Comparison of ENCODE assay signal across 18 mouse cellular contexts in the genomic region with DNA sequence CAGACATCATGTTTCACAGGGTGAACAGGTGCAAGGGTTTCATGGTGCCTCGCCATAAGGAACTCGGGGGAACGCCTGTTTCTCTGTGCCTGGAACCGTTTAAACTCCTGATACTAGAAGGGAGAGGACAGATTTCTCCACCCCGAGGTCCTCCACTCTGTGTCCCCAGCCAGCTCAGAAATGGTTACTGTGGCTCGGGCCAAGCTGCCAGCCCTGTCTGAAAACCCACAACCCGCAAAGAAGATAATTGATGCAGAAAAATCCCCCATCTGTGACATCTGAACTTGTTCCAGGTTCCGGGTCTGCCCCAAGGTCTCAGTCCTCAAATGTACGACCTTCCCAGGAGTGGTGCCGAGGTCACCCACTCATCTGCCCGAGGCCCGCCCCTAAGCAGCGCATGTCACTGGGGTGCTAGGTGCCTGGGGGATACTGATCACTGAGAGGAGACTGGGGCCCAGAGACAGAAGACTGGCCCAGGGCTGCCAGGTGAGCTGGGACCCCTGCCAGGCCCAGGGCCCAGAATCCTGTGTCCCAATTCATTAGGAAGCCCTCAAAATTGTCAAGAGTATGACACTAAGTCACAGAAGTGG.
A peak's percentile ranks its signal among the peaks of the same experiment; 100 is the strongest.
DNase-seq lines count a peak whose midpoint lies in the region; TF ChIP-seq lines count a peak whose summit lies in the region.
"Had no signal": no experiment of that assay in that cellular context is flagged by ENCODE, and none has a peak within 500 bp of the region (broad histone marks: within the 10 kb centered on the region; RNA-seq: fewer than 3 reads in every experiment).

No protein-coding gene starts in this region.

- H3K79me2 ChIP-seq in CH12.LX (replicated peaks; ENCODE audit: control insufficient read depth, extremely low read depth, insufficient read depth, poor library complexity, severe bottlenecking): no peaks in the 10 kb centered on the region

- TF ChIP-seq RAD21 in CH12.LX (IDR thresholded peaks at IDR 0.05; ENCODE audit: low read depth, low read length): no peak

- H3K9me3 ChIP-seq in CH12.LX (replicated peaks; ENCODE audit: low read length): no peaks in the 10 kb centered on the region
- H3K9me3 ChIP-seq: embryonic facial prominence, embryonic 10.5 days; limb, embryonic 10.5 days; stomach, embryonic 15.5 days had no signal

- no peak overlapping the region for H3K4me2 ChIP-seq in CH12.LX (ENCODE audit: insufficient read depth, low read depth, poor library complexity, severe bottlenecking)
- H3K4me2 ChIP-seq: forebrain, embryonic 13.5 days; stomach, embryonic 15.5 days had no signal

- no peak overlapping the region for H3K4me3 ChIP-seq in CH12.LX (replicated peaks in 1 of 3; ENCODE audit: low read depth in 2 of 3, low read length in 2 of 3, poor library complexity in 1 of 3)
- H3K4me3 ChIP-seq: embryonic facial prominence, embryonic 10.5 days; forebrain, embryonic 13.5 days; heart, adult 2 months; limb, embryonic 10.5 days; stomach, embryonic 15.5 days had no signal

- no peaks in the 10 kb centered on the region for H3K36me3 ChIP-seq in CH12.LX (replicated peaks in 1 of 2; ENCODE audit: control insufficient read depth in 1 of 2, insufficient read depth in 1 of 2, low read length in 1 of 2)
- H3K36me3 ChIP-seq: embryonic facial prominence, embryonic 10.5 days; limb, embryonic 10.5 days; stomach, embryonic 15.5 days had no signal

- TF ChIP-seq CTCF in CH12.LX (conservative IDR thresholded peaks at IDR 0.05 in 1 of 2, IDR thresholded peaks at IDR 0.05 in 1 of 2; ENCODE audit: low read depth in 2 of 2, low read length in 2 of 2): no peak

- H3K27ac ChIP-seq in CH12.LX (ENCODE audit: insufficient read depth, low read depth): no peak overlapping the region
- H3K27ac ChIP-seq: embryonic facial prominence, embryonic 10.5 days; forebrain, embryonic 13.5 days; heart, adult 2 months; limb, embryonic 10.5 days; stomach, embryonic 15.5 days had no signal

- H3K9ac ChIP-seq in CH12.LX (ENCODE audit: insufficient read depth, low read depth): no peak overlapping the region
- H3K9ac ChIP-seq: forebrain, embryonic 13.5 days; liver, postnatal 0 days; stomach, embryonic 15.5 days had no signal

- no peaks in the 10 kb centered on the region for H3K27me3 ChIP-seq in CH12.LX (replicated peaks)
- H3K27me3 ChIP-seq: forebrain, embryonic 13.5 days; stomach, embryonic 15.5 days had no signal

- no peak for TF ChIP-seq POLR2A in CH12.LX (IDR thresholded peaks at IDR 0.05; ENCODE audit: low read depth, low read length)

- 0 out of 2 replicates have a peak, but pooled peaks have one; percentile 24 for TF ChIP-seq EP300 in CH12.LX (IDR thresholded peaks at IDR 0.05; ENCODE audit: low read length)

- in situ Hi-C loops in CH12.LX (cut with MboI; ENCODE audit: low pct_ligation_motif_present, low pct_unique_long_range_greater_than_20kb, low sequenced_read_pairs): no loop called here

- peaks cover 13 to 19% of the 10 kb centered on the region in 2 experiments for H3K4me1 ChIP-seq in CH12.LX (ENCODE audit: control insufficient read depth in 1 of 2, insufficient read depth in 2 of 2)
- H3K4me1 ChIP-seq: forebrain, embryonic 13.5 days; stomach, embryonic 15.5 days had no signal

- dilution Hi-C loops in CH12.LX (cut with MboI; ENCODE audit: extremely low pct_ligation_motif_present, extremely low pct_unique_long_range_greater_than_20kb, low sequenced_read_pairs): no loop called here

- peak; percentile 18 to 85 for DNase-seq in adrenal gland, adult (ENCODE audit: inconsistent age in 2 of 2, low spot score in 1 of 2)
- DNase-seq in adrenal gland, postnatal 4 days (ENCODE audit: low spot score in 2 of 2): no peak
- DNase-seq in CH12.LX (ENCODE audit: extremely low read depth): no peak
- peak; percentile 53 to 73 for DNase-seq in adrenal gland, postnatal 36 days
- peak; percentile 51 for DNase-seq in cerebellum, adult 9-11 months
- DNase-seq in kidney, adult 9 months: no peak
- no peak for DNase-seq in testis, postnatal 10 days (ENCODE audit: low spot score)
- DNase-seq in kidney, postnatal 14 days: no peak
- DNase-seq: heart, adult 2 months; heart, postnatal 4 days; liver, postnatal 0 days; lung, postnatal 14 days; retina, postnatal 1 day; thymus, adult 2 months had no signal

TF ChIP-seq in CH12.LX, 34 proteins besides CTCF, POLR2A, EP300 and RAD21:
- TF ChIP-seq JUN (IDR thresholded peaks at IDR 0.05; ENCODE audit: insufficient read depth, low read depth, low read length) (no peak), IRF4 (IDR thresholded peaks at IDR 0.05; ENCODE audit: low read depth, low read length) (0 out of 2 replicates have a peak, but pooled peaks have one; percentile 20)

Comparison
In these comparisons a context has a peak if more than half of its experiments do, and no peak if none do; other contexts are left out.
1. DNase-seq: peak in adrenal gland, adult (2 of 2), adrenal gland, postnatal 36 days (2 of 2) and cerebellum, adult 9-11 months (single experiment); none in adrenal gland, postnatal 4 days (0 of 2), CH12.LX (single experiment), kidney, adult 9 months (single experiment), testis, postnatal 10 days (single experiment) and kidney, postnatal 14 days (single experiment).